Mouse (Mus musculus) embryonic facial prominence, embryonic 14.5 days (tissue): ENCODE measurements around the gene Gm20390. TPM values are rescaled to one million over a fixed set of nuclear protein-coding genes. Genes with fewer than 3 reads are reported as not detected.

ENCODE experiments used
- ATAC-seq: fragments of 200-750 bp; cut with Nextera tagmentation; 2 replicates; pipeline ENCODE4 v1.8.0; 2017; ENCODE audit warnings: low read depth, moderate number of reproducible peaks, moderate TSS enrichment
- DNase-seq: peaks from one replicate; pipeline ENCODE4 v3.0.0-alpha.2; 2015; ENCODE audit warnings: low spot score
- H3K27ac ChIP-seq: fragments of 300-500 bp; sonication (generic); replicated peaks from 2 replicates; pipeline ENCODE4 v1.5.1; 2014; ENCODE audit warnings: low read depth, mild to moderate bottlenecking, low read length, moderate library complexity
- H3K27me3 ChIP-seq: fragments of 300-500 bp; sonication (generic); replicated peaks from 2 replicates; pipeline ENCODE4 v1.6.1; 2014; ENCODE audit warnings: low read length; ENCODE audit not compliant: control insufficient read depth, insufficient read depth
- H3K36me3 ChIP-seq: fragments of 300-500 bp; sonication (generic); 2 replicates; pipeline ENCODE4 v1.6.1; 2014; ENCODE audit warnings: low read length, mixed read lengths; ENCODE audit not compliant: control insufficient read depth, insufficient read depth
- H3K4me1 ChIP-seq: fragments of 300-500 bp; sonication (generic); 2 replicates; pipeline ENCODE4 v1.6.1; 2014; ENCODE audit warnings: antibody characterized with exemption, low read length; ENCODE audit not compliant: control insufficient read depth, insufficient read depth
- H3K4me2 ChIP-seq: fragments of 300-500 bp; sonication (generic); 2 replicates; pipeline ENCODE4 v1.6.1; 2014; ENCODE audit warnings: low read depth, mild to moderate bottlenecking, low read length, moderate library complexity, mixed read lengths
- H3K4me3 ChIP-seq: fragments of 300-500 bp; sonication (generic); 2 replicates; pipeline ENCODE4 v1.5.1; 2014; ENCODE audit warnings: low read depth, mild to moderate bottlenecking, low read length
- H3K9ac ChIP-seq: fragments of 300-500 bp; sonication (generic); 2 replicates; pipeline ENCODE4 v1.6.1; 2014; ENCODE audit warnings: low read depth, mild to moderate bottlenecking, low read length, moderate library complexity, mixed read lengths
- H3K9me3 ChIP-seq: fragments of 300-500 bp; sonication (generic); 2 replicates; pipeline ENCODE4 v1.6.1; 2016; ENCODE audit warnings: low read length; ENCODE audit not compliant: control insufficient read depth
- WGBS: fragments of 180-500 bp; shearing (Covaris S2); extraction: QIAGEN DNeasy Blood & Tissue Kit; methylation state at CpG from one replicate; pipeline ENCODE4 v1.1.7; 2014; 5-methylcytosine and 5-hydroxymethylcytosine counted together
- polyA plus RNA-seq: library from polyadenylated mRNA; unstranded; fragments of >200 nt; fragmentation: Nextera tagmentation; extraction: Ambion mirVana; gene quantifications from 2 replicates; pipeline ENCODE4 v1.2.1, GENCODE M21; 2014

Gm20390 gene
- 365 and 376 TPM in 2 replicates for polyA plus RNA-seq

- DNase-seq (peak; percentile 99), ATAC-seq (peak; percentile 96)
- H3K9ac ChIP-seq: peak within 1 kb of the TSS; percentile 76
- H3K4me3 ChIP-seq: peak within 1 kb of the TSS; percentile 72
- WGBS: under 1% methylated on average over 37 of the region's 40 CpGs
- no peaks in the 10 kb centered on the region for H3K9me3 ChIP-seq
- H3K27me3 ChIP-seq: no peaks in the 10 kb centered on the region
- peak within 1 kb of the TSS; percentile 70 for H3K27ac ChIP-seq
- H3K36me3 ChIP-seq: peaks cover 26% of the 10 kb centered on the region
- H3K4me1 ChIP-seq: peaks cover 9% of the 10 kb centered on the region
- H3K4me2 ChIP-seq: peak within 1 kb of the TSS; percentile 61
Measured at GRCm38 (mm10) chr11:93968005-93968847, at the start of gene Gm20390, which contains the start of gene Nme1. Gene Gm20390 (minus strand): TSS chr11:93968293. Gene Nme1 (minus strand): TSS chr11:93968521.

GRCm38 (mm10) chr11:94003346-94003745, 35.3 kb upstream of the Gm20390 start:
- Histone ChIP-seq H3K36me3 (no peaks in the 10 kb centered on the region), H3K4me1 (no peaks in the 10 kb centered on the region), H3K9me3 (no peaks in the 10 kb centered on the region), H3K27me3 (no peaks in the 10 kb centered on the region), H3K9ac (no peak overlapping the region), H3K27ac (no peak overlapping the region), H3K4me3 (no peak overlapping the region), H3K4me2 (no peak overlapping the region)
- 91% methylated on average over 2 of the region's 2 CpGs for WGBS
- DNase-seq: no peak
- ATAC-seq: no peak

GRCm38 (mm10) chr11:93999276-93999675, 31.2 kb upstream of the Gm20390 start:
- DNase-seq (no peak), ATAC-seq (no peak)
- no peak overlapping the region for H3K4me3 ChIP-seq
- H3K27ac ChIP-seq: no peak overlapping the region
- H3K4me1 ChIP-seq: peaks cover 16% of the 10 kb centered on the region
- no peaks in the 10 kb centered on the region for H3K9me3 ChIP-seq
- no peaks in the 10 kb centered on the region for H3K36me3 ChIP-seq
- H3K9ac ChIP-seq: no peak overlapping the region
- no peak overlapping the region for H3K4me2 ChIP-seq
- no peaks in the 10 kb centered on the region for H3K27me3 ChIP-seq

GRCm38 (mm10) chr11:93997141-93997775, 29.2 kb upstream of the Gm20390 start:
- Histone ChIP-seq H3K36me3 (no peaks in the 10 kb centered on the region), H3K27ac (no peak overlapping the region; the same call in 1 of the 2 replicates), H3K27me3 (no peaks in the 10 kb centered on the region), H3K9me3 (no peaks in the 10 kb centered on the region), H3K9ac (peak overlapping the region; percentile 95), H3K4me2 (peak overlapping the region; percentile 83), H3K4me3 (peak overlapping the region; percentile 91), H3K4me1 (peaks cover 16% of the 10 kb centered on the region)
- WGBS: 34% methylated on average over 13 of the region's 13 CpGs
- DNase-seq: peak; percentile 10
- ATAC-seq: no peak

- peak overlapping the region; percentile 98 for H3K27ac ChIP-seq
- H3K4me2 ChIP-seq: peak overlapping the region; percentile 83
- peak; percentile 31 for ATAC-seq
- H3K36me3 ChIP-seq: no peaks in the 10 kb centered on the region
- H3K9me3 ChIP-seq: no peaks in the 10 kb centered on the region
- H3K9ac ChIP-seq: peak overlapping the region; percentile 95
- H3K4me1 ChIP-seq: peaks cover 16% of the 10 kb centered on the region
- H3K27me3 ChIP-seq: no peaks in the 10 kb centered on the region
- DNase-seq: peak; percentile 37
- peak overlapping the region; percentile 91 for H3K4me3 ChIP-seq
- under 1% methylated on average over 29 of the region's 58 CpGs for WGBS
Measured at GRCm38 (mm10) chr11:93996306-93997140, 28.4 kb upstream of the Gm20390 start.

GRCm38 (mm10) chr11:93995720-93996305, 27.7 kb upstream of the Gm20390 start, which contains the start of gene Spag9:
Gene Spag9 (plus strand): TSS chr11:93996091.
- no peaks in the 10 kb centered on the region for H3K9me3 ChIP-seq
- peak within 1 kb of the TSS; percentile 91 for H3K4me3 ChIP-seq
- H3K4me2 ChIP-seq: peak within 1 kb of the TSS; percentile 83
- ATAC-seq: peak; percentile 94
- DNase-seq: peak; percentile 97
- no peaks in the 10 kb centered on the region for H3K36me3 ChIP-seq
- peak within 1 kb of the TSS; percentile 95 for H3K9ac ChIP-seq
- H3K4me1 ChIP-seq: peaks cover 16% of the 10 kb centered on the region
- no peaks in the 10 kb centered on the region for H3K27me3 ChIP-seq
- WGBS: 0% methylated on average over 11 of the region's 70 CpGs
- H3K27ac ChIP-seq: peak within 1 kb of the TSS; percentile 98

GRCm38 (mm10) chr11:93995111-93995719, 27.1 kb upstream of the Gm20390 start:
- H3K27ac ChIP-seq: peak overlapping the region; percentile 98
- peak; percentile 90 for DNase-seq
- 7% methylated on average over 15 of the region's 15 CpGs for WGBS

More at GRCm38 (mm10) chr11:93995111-93995719, 27.1 kb upstream of the Gm20390 start:
- no peaks in the 10 kb centered on the region for H3K36me3 ChIP-seq
- peak overlapping the region; percentile 91 for H3K4me3 ChIP-seq
- peak; percentile 69 for ATAC-seq
- H3K9ac ChIP-seq: peak overlapping the region; percentile 82
- H3K4me2 ChIP-seq: peak overlapping the region; percentile 83
- no peaks in the 10 kb centered on the region for H3K27me3 ChIP-seq
- H3K4me1 ChIP-seq: peaks cover 16% of the 10 kb centered on the region
- no peaks in the 10 kb centered on the region for H3K9me3 ChIP-seq
